Mouse (Mus musculus): ENCODE measurements at regions not wholly inside any gene's neighbourhood (a gene's known extent, or its start where the extent isn't known, plus 50 kb on each side); places are given as distances from the start of the nearest gene placed in this dataset.

DNA sequence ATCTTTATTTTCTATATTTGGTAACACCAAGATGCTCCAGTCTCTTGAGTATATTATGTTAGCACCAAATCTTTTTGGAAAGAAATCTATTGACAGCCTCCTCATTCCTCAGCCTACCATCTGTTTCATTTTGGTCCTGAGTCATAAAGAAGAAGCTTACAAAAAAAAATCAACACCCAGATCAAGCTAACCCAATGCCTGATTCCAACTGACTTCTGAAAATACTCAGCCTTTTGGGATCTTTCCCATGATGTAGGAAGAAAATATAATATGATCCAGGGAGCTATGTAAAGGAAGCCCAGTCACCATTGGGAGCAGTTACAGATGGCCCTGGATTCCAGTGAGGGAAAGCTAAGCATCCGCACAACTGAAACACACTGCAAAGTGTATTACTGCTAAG lies 231.3 kb upstream of the Kynu start:
- DNase-seq (ENCODE audit: low spot score) = no peak

DNA sequence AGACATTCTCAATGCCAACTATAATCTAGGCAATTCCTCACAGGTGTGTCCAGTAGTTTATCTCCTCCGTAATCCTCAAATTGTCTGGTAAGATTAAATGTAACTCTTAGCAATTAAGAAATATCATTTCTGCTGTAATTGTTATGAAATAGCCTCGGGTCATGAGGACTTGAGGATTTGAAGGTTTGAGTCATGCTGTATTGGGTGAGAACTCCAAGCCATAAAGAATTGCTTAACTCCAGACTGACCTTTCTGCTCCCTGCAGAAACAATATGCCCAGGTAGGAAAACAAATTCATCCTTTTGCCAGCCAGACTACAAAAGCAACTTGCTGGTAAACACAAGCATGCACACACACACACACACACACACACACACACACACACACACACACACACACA lies 190.8 kb upstream of the Kynu start:
- DNase-seq (ENCODE audit: low spot score) (no peak), ATAC-seq (ENCODE audit: insufficient read depth, low FRiP score, low TSS enrichment) (no peak)
- no peak overlapping the region for H3K4me2 ChIP-seq (ENCODE audit: low read depth)
- no peaks in the 10 kb centered on the region for H3K9me3 ChIP-seq (ENCODE audit: control insufficient read depth, low read length)
- no peak overlapping the region for H3K27ac ChIP-seq (ENCODE audit: low read depth, low read length)
- no peaks in the 10 kb centered on the region for H3K27me3 ChIP-seq (ENCODE audit: control insufficient read depth, insufficient read depth, low read length)
- 85% methylated on average over 2 of the region's 2 CpGs for WGBS
- no peaks in the 10 kb centered on the region for H3K36me3 ChIP-seq (ENCODE audit: control insufficient read depth, insufficient read depth, low read length)
- H3K4me1 ChIP-seq (ENCODE audit: control insufficient read depth, insufficient read depth, low read length) = no peaks in the 10 kb centered on the region
- no peak overlapping the region for H3K9ac ChIP-seq (ENCODE audit: low read length)
- no peak overlapping the region for H3K4me3 ChIP-seq (ENCODE audit: low read depth, low read length)

More for the DNA sequence above, 231.3 kb upstream of the Kynu start:
- Histone ChIP-seq H3K27ac (ENCODE audit: low read depth, low read length) (no peak overlapping the region), H3K36me3 (ENCODE audit: control insufficient read depth, insufficient read depth, low read length) (no peaks in the 10 kb centered on the region), H3K4me3 (ENCODE audit: low read depth, low read length) (no peak overlapping the region), H3K4me2 (ENCODE audit: low read depth) (no peak overlapping the region), H3K4me1 (ENCODE audit: control insufficient read depth, insufficient read depth, low read length) (no peaks in the 10 kb centered on the region), H3K9ac (ENCODE audit: low read length) (no peak overlapping the region), H3K9me3 (ENCODE audit: control insufficient read depth, low read length) (no peaks in the 10 kb centered on the region), H3K27me3 (ENCODE audit: control insufficient read depth, insufficient read depth, low read length) (no peaks in the 10 kb centered on the region)
- 84% methylated on average over 1 of the region's 1 CpGs for WGBS
- ATAC-seq (ENCODE audit: insufficient read depth, low FRiP score, low TSS enrichment) = no peak

DNA sequence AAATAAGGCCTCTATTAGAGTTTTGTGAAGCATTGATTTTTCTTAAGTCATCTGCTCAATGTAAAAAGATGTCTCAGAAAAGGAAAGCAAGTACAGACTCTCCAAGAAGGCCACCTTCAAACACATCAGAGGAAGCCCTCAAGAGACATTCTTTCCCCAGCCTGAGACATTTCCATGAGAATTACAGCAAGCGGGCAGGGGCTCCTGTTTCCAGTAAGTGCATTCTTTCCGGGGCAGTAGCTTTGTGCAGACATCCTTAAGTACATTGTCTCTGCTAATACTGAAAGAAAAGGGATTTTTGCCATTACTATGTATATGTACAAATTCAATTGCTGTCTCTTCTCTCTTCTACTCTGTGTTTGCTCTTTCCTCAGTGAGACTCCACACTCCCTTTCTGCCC lies 189.3 kb upstream of the Kynu start:
- H3K9me3 ChIP-seq (ENCODE audit: control insufficient read depth, low read length) = no peaks in the 10 kb centered on the region
- H3K9ac ChIP-seq (ENCODE audit: low read length) = no peak overlapping the region
- H3K36me3 ChIP-seq (ENCODE audit: control insufficient read depth, insufficient read depth, low read length) = no peaks in the 10 kb centered on the region
- H3K27me3 ChIP-seq (ENCODE audit: control insufficient read depth, insufficient read depth, low read length) = no peaks in the 10 kb centered on the region
- H3K4me2 ChIP-seq (ENCODE audit: low read depth) = no peak overlapping the region
- 45% methylated on average over 2 of the region's 2 CpGs for WGBS
- ATAC-seq (ENCODE audit: insufficient read depth, low FRiP score, low TSS enrichment) (no peak), DNase-seq (ENCODE audit: low spot score) (no peak)
- H3K27ac ChIP-seq (ENCODE audit: low read depth, low read length) = no peak overlapping the region
- no peak overlapping the region for H3K4me3 ChIP-seq (ENCODE audit: low read depth, low read length)
- H3K4me1 ChIP-seq (ENCODE audit: control insufficient read depth, insufficient read depth, low read length) = no peaks in the 10 kb centered on the region

GRCm38 (mm10) chr2:43403348-43403747 lies 151.8 kb upstream of the Kynu start:
- Histone ChIP-seq H3K36me3 (ENCODE audit: control insufficient read depth, insufficient read depth, low read length) (no peaks in the 10 kb centered on the region), H3K9me3 (ENCODE audit: control insufficient read depth, low read length) (no peaks in the 10 kb centered on the region), H3K4me1 (ENCODE audit: control insufficient read depth, insufficient read depth, low read length) (no peaks in the 10 kb centered on the region), H3K27me3 (ENCODE audit: control insufficient read depth, insufficient read depth, low read length) (no peaks in the 10 kb centered on the region), H3K4me3 (ENCODE audit: low read depth, low read length) (no peak overlapping the region), H3K27ac (ENCODE audit: low read depth, low read length) (no peak overlapping the region), H3K9ac (ENCODE audit: low read length) (no peak overlapping the region), H3K4me2 (ENCODE audit: low read depth) (no peak overlapping the region)
- DNase-seq (ENCODE audit: low spot score) = no peak
- ATAC-seq (ENCODE audit: insufficient read depth, low FRiP score, low TSS enrichment) = no peak

DNA sequence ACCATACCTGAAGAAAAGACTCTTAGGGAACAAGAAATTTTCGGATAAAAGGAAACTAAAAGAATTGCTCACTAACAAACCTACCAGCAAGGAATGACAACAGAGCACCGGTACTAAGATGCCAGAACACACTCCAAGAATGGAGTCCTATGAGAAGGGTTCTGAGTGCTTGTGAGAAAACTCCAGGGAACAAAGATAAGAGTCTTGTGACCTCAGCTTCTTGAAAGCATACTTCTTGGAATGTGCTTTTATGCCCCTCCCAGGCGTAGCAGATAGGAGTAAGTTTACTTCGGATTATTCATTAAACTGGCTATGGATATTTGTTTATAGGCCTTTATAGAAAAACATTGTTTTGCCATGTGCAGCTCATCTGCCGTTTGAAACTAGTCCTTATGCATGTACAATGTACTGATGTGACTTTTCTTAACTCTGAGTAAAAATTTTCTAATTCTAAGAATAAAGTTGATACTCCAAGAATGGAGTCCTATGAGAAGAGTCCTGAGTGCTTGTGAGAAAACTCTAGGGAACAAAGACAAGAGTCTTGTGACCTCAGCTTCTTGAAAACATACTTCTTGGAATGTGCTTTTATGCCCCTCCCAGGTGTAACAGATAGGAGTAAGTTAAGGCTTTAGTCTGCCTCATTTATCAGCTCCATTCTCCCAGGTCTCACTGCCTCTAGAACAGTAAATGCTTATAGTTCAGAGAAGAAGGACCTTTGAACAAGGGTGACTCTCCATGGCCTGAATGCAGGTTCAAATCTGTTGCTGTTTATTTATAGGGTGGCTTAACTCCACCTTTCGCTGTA lies 150.8 kb upstream of the Kynu start:
- Histone ChIP-seq H3K4me2 (ENCODE audit: low read depth) (no peak overlapping the region), H3K4me3 (ENCODE audit: low read depth, low read length) (no peak overlapping the region), H3K27ac (ENCODE audit: low read depth, low read length) (no peak overlapping the region), H3K27me3 (ENCODE audit: control insufficient read depth, insufficient read depth, low read length) (no peaks in the 10 kb centered on the region), H3K36me3 (ENCODE audit: control insufficient read depth, insufficient read depth, low read length) (no peaks in the 10 kb centered on the region), H3K4me1 (ENCODE audit: control insufficient read depth, insufficient read depth, low read length) (no peaks in the 10 kb centered on the region), H3K9ac (ENCODE audit: low read length) (no peak overlapping the region), H3K9me3 (ENCODE audit: control insufficient read depth, low read length) (no peaks in the 10 kb centered on the region)
- no peak for DNase-seq (ENCODE audit: low spot score)
- no peak for ATAC-seq (ENCODE audit: insufficient read depth, low FRiP score, low TSS enrichment)
- WGBS = 92% methylated on average over 6 of the region's 6 CpGs

DNA sequence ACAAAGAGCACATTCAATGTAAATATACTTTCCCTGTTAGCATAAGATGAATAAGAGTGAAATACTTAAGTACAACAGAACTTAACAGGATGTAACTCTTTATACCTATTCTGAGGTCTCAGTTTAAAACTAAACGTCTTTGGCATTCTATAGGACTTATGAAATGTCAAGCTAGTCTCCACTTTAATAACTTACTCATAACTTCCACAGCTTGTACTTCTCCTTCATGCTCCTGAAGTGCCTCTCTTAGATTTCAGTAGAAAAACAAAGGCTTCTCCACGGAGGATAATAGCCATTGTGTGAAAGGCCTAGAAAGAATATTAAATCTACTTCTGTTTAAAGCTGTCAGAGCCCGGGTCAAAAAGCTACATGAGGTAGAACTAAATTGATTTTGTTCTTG lies 117.9 kb upstream of the Kynu start:
- 34% methylated on average over 3 of the region's 3 CpGs for WGBS
- H3K4me3 ChIP-seq (ENCODE audit: low read depth, low read length) = no peak overlapping the region
- DNase-seq (ENCODE audit: low spot score) (no peak), ATAC-seq (ENCODE audit: insufficient read depth, low FRiP score, low TSS enrichment) (0 out of 2 replicates have a peak, but pooled peaks have one; percentile 1)
- H3K9me3 ChIP-seq (ENCODE audit: control insufficient read depth, low read length) = no peaks in the 10 kb centered on the region; the same call in 1 of the 2 replicates
- H3K36me3 ChIP-seq (ENCODE audit: control insufficient read depth, insufficient read depth, low read length) = no peaks in the 10 kb centered on the region
- no peaks in the 10 kb centered on the region for H3K27me3 ChIP-seq (ENCODE audit: control insufficient read depth, insufficient read depth, low read length)
- H3K27ac ChIP-seq (ENCODE audit: low read depth, low read length) = no peak overlapping the region
- no peaks in the 10 kb centered on the region for H3K4me1 ChIP-seq (ENCODE audit: control insufficient read depth, insufficient read depth, low read length)
- no peak overlapping the region for H3K9ac ChIP-seq (ENCODE audit: low read length)
- H3K4me2 ChIP-seq (ENCODE audit: low read depth) = no peak overlapping the region

DNA sequence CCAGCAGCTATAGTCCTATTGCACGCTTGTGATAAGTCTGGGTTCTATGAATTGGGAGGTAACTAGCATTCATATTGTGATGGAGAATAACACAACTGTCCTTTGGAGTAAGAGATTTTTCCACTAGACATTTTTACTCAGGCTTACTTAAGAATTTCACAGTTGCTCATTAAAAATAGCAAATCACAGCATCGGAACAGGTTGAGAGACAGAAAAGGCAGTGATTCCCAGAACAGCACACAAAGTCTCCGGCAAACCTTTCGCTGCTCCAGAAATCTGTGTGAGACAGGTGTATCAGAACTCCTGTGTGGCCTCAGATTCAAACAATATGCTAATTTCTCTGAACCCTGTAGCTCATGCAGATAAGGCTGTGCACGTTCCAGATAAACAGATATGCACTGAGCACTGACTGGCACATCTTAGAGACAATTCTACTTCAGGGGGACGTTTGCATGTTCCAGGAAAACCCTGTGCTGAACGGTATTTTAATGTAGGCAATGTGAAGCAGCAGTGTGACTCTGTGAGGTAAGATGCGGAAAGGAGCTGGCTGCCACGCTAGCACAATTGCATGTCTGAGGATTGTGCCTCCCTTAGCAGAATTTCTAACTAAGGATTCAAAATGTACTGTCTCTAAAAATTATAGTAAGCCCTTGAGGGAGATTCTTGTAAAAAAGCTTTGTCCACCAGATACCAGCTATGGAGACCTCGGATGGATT lies 99.8 kb upstream of the Kynu start:
- Histone ChIP-seq H3K27ac (ENCODE audit: low read depth, low read length) (no peak overlapping the region), H3K4me1 (ENCODE audit: control insufficient read depth, insufficient read depth, low read length) (no peaks in the 10 kb centered on the region), H3K36me3 (ENCODE audit: control insufficient read depth, insufficient read depth, low read length) (no peaks in the 10 kb centered on the region), H3K9me3 (ENCODE audit: control insufficient read depth, low read length) (no peaks in the 10 kb centered on the region), H3K9ac (ENCODE audit: low read length) (no peak overlapping the region), H3K27me3 (ENCODE audit: control insufficient read depth, insufficient read depth, low read length) (no peaks in the 10 kb centered on the region), H3K4me3 (ENCODE audit: low read depth, low read length) (no peak overlapping the region), H3K4me2 (ENCODE audit: low read depth) (no peak overlapping the region)
- ATAC-seq (ENCODE audit: insufficient read depth, low FRiP score, low TSS enrichment) (no peak), DNase-seq (ENCODE audit: low spot score) (no peak)
- WGBS = 88% methylated on average over 10 of the region's 10 CpGs

DNA sequence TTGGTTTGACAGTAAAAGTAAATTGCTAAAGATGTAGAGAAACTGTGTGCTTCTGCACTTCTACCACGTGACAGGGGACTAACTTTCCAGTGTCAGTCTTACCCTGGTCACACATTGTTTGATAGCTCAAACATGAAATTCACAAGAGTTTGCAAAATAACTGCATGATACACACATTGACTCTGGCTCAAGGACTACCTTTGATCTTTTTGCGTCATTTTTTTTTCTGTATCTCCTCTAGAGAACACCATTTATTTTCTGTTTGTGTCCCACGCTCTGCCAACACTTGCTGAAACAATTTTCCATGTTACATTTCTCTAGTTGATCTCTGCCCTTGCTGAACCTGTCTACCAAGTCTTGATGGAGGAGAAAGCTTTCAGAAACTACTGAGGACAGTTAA lies 86.0 kb upstream of the Kynu start:
- H3K4me1 ChIP-seq (ENCODE audit: control insufficient read depth, insufficient read depth, low read length) = no peaks in the 10 kb centered on the region
- 86% methylated on average over 3 of the region's 3 CpGs for WGBS
- ATAC-seq (ENCODE audit: insufficient read depth, low FRiP score, low TSS enrichment) = no peak

GRCm38 (mm10) chr2:43469893-43470292 lies 85.2 kb upstream of the Kynu start:
- WGBS = 93% methylated on average over 3 of the region's 3 CpGs

More for the DNA sequence above, 86.0 kb upstream of the Kynu start:
- Histone ChIP-seq H3K4me3 (ENCODE audit: low read depth, low read length) (no peak overlapping the region), H3K27ac (ENCODE audit: low read depth, low read length) (no peak overlapping the region), H3K9me3 (ENCODE audit: control insufficient read depth, low read length) (no peaks in the 10 kb centered on the region), H3K27me3 (ENCODE audit: control insufficient read depth, insufficient read depth, low read length) (no peaks in the 10 kb centered on the region), H3K4me2 (ENCODE audit: low read depth) (no peak overlapping the region), H3K36me3 (ENCODE audit: control insufficient read depth, insufficient read depth, low read length) (no peaks in the 10 kb centered on the region), H3K9ac (ENCODE audit: low read length) (no peak overlapping the region)
- no peak for DNase-seq (ENCODE audit: low spot score)

More at GRCm38 (mm10) chr2:43469893-43470292, 85.2 kb upstream of the Kynu start:
- Histone ChIP-seq H3K36me3 (ENCODE audit: control insufficient read depth, insufficient read depth, low read length) (no peaks in the 10 kb centered on the region), H3K9me3 (ENCODE audit: control insufficient read depth, low read length) (no peaks in the 10 kb centered on the region), H3K4me2 (ENCODE audit: low read depth) (no peak overlapping the region), H3K27ac (ENCODE audit: low read depth, low read length) (no peak overlapping the region), H3K27me3 (ENCODE audit: control insufficient read depth, insufficient read depth, low read length) (no peaks in the 10 kb centered on the region), H3K9ac (ENCODE audit: low read length) (no peak overlapping the region), H3K4me3 (ENCODE audit: low read depth, low read length) (no peak overlapping the region), H3K4me1 (ENCODE audit: control insufficient read depth, insufficient read depth, low read length) (no peaks in the 10 kb centered on the region)
- ATAC-seq (ENCODE audit: insufficient read depth, low FRiP score, low TSS enrichment) (no peak), DNase-seq (ENCODE audit: low spot score) (no peak)

All from neural tube, embryonic 11.5 days (tissue).